Mouse (Mus musculus): ENCODE measurements around the gene Gabarap. TPM values are rescaled to one million over a fixed set of nuclear protein-coding genes. Genes with fewer than 3 reads are reported as not detected.

The Gabarap gene
- polyA plus RNA-seq, 1 experiment from 2014 or later: 332 TPM

DNA sequence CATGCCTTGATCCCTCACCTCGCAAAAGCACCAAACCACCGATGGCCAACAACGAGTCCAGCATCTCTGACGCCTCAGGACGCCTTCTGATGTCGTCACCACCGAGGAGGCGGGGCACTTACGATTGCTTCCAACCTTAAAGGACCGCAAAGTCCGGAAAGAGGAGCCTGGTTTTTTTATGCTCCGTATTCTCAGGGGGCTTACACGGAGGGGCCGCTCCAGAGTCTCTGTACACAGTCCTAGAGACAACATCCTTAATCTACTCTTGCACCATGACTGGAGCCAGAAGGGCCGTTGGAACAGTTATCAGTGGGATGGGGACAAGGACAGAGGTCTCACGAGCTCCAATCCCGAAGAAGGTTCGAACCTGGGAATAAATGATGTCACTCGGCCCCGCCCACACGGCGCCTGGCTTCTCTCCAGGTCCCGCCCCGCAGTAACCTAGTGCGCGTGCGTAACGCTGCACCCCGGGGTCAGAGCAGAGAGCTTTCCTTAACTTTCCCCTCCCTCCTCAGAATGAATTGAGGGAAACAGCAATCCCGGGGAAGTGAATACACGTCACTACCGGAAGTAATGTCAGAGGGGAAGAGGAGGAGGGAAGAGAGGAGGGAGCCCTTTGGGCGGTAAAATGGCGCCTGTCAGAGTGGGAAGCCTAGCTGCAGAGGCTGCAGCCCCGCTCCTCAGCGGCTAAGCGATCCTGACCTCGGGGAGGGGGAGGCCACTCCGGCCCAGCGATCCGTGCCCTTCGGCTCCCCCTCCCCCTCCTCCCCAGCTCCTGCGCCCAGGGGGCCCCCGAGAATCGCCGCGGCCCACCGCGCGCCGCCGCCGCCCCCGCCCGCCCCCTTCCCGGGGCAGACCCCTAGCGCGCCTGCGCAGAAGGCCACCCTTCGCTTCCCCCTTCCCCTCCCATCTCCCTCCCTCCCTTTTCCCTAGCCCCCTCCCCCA, 10.5 kb upstream of the Gabarap start:
- Histone ChIP-seq H3K4me1 (peaks cover 26% of the 10 kb centered on the region), H3K27ac (peak overlapping the region; percentile 98), H3K4me3 (peak overlapping the region; percentile 98), H3K27me3 (ENCODE audit: low read depth, poor library complexity, severe bottlenecking) (no peaks in the 10 kb centered on the region), H3K9me3 (replicated peaks) (no peaks in the 10 kb centered on the region), H3K36me3 (peaks cover 62% of the 10 kb centered on the region)
- WGBS: under 1% methylated on average over 51 of the region's 60 CpGs
- DNase-seq (ENCODE audit: low spot score): peak; percentile 99

DNA sequence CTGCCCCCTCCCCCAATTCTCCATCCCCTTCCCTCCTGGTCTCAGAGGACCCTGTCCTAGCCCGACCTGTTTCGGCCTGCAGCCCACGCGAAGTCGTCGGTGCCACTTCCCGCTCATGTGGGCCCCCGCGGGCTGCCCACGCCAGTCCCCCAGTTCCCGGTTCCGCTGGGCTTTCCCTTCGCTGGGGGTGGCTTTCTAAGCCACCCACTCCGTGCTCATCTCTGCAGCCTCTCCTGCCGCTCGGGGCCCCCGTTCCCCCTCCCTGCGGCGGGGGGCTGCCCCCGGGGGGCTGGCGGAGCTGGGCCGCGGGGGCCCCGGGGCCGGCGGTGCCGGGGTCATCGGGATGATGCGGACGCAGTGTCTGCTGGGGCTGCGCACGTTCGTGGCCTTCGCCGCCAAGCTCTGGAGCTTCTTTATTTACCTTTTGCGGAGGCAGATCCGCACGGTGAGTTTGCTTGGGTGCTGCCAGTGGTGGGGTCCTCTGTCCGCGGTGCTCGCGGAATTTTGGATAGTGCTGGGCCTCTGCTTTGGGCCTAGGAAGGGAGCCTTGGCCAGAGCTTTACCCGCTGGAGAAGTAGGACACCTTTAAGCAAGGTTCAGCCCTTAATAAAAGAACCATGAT, 9.7 kb upstream of the Gabarap start, which contains the start of gene Ctdnep1:
Gene Ctdnep1, plus strand, starts transcription at position 16 of the 622 bp plus-strand sequence.
- peaks cover 26% of the 10 kb centered on the region for H3K4me1 ChIP-seq
- peak within 1 kb of the TSS; percentile 98 for H3K27ac ChIP-seq
- DNase-seq (ENCODE audit: low spot score): no peak
- no peaks in the 10 kb centered on the region for H3K9me3 ChIP-seq (replicated peaks)
- peaks cover 61% of the 10 kb centered on the region for H3K36me3 ChIP-seq
- peak within 1 kb of the TSS; percentile 98 for H3K4me3 ChIP-seq
- no peaks in the 10 kb centered on the region for H3K27me3 ChIP-seq (ENCODE audit: low read depth, poor library complexity, severe bottlenecking)
- WGBS: under 1% methylated on average over 43 of the region's 43 CpGs

GRCm38 (mm10) chr11:69982225-69982624, 8.7 kb upstream of the Gabarap start, which contains the start of gene Elp5:
TSS of gene Elp5 (minus strand) at chr11:69982517.
- peak within 1 kb of the TSS; percentile 98 for H3K27ac ChIP-seq
- no peaks in the 10 kb centered on the region for H3K27me3 ChIP-seq (ENCODE audit: low read depth, poor library complexity, severe bottlenecking)
- H3K4me3 ChIP-seq: peak within 1 kb of the TSS; percentile 98
- no peaks in the 10 kb centered on the region for H3K9me3 ChIP-seq (replicated peaks)
- H3K36me3 ChIP-seq: peaks cover 61% of the 10 kb centered on the region
- H3K4me1 ChIP-seq: peaks cover 26% of the 10 kb centered on the region
- DNase-seq (ENCODE audit: low spot score): no peak
- WGBS: 65% methylated on average over 8 of the region's 8 CpGs

DNA sequence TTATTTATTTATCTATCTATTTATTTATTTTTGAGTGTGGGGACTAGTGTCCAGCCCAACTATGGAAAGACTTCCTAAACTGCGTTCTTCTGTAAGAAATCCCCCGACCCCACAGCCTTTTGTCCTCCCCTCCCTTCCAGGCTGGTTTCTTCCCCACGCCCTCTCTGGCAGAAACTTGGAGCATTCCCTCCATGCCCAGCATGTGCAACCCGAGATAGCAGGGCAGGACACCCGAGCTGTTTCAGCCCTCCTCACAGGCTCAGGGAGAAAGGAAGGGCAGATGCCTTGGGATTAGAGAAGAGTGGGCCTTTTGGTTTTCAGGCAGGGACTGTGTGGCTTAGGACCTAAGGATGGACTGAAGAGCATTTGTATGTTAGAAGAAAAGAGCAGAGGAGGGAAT, 8.1 kb upstream of the Gabarap start:
- Histone ChIP-seq H3K9me3 (replicated peaks) (no peaks in the 10 kb centered on the region), H3K36me3 (peaks cover 61% of the 10 kb centered on the region), H3K4me1 (peaks cover 26% of the 10 kb centered on the region), H3K27me3 (ENCODE audit: low read depth, poor library complexity, severe bottlenecking) (no peaks in the 10 kb centered on the region), H3K27ac (peak overlapping the region; percentile 50; the same call in 1 of the 2 replicates), H3K4me3 (peak overlapping the region; percentile 98)
- no peak for DNase-seq (ENCODE audit: low spot score)
- WGBS: 44% methylated on average over 5 of the region's 5 CpGs

DNA sequence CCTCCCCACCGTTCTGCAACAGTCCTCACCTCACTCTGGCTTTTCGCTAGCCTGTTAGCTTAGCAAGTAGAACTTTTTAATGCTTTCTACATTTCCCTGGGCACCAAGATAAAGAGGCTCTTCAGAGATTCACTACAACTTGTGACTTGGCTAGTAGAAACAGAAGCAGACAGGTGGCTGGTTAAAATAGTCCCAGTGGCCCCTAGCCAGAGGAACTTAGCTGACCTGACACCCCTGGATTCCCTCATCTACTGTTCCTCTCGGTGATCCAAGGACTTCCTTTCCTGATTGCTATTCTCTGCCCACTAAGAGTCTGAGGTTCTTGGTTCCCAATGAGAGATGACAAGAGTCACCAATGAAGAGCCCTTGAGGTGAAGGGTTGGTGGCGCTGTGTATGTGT, 7.6 kb upstream of the Gabarap start:
- Histone ChIP-seq H3K27me3 (ENCODE audit: low read depth, poor library complexity, severe bottlenecking) (no peaks in the 10 kb centered on the region), H3K36me3 (peaks cover 61% of the 10 kb centered on the region), H3K4me3 (peak overlapping the region; percentile 98), H3K4me1 (peaks cover 26% of the 10 kb centered on the region), H3K27ac (no peak overlapping the region), H3K9me3 (replicated peaks) (no peaks in the 10 kb centered on the region)
- 89% methylated on average over 4 of the region's 4 CpGs for WGBS
- DNase-seq (ENCODE audit: low spot score): no peak

DNA sequence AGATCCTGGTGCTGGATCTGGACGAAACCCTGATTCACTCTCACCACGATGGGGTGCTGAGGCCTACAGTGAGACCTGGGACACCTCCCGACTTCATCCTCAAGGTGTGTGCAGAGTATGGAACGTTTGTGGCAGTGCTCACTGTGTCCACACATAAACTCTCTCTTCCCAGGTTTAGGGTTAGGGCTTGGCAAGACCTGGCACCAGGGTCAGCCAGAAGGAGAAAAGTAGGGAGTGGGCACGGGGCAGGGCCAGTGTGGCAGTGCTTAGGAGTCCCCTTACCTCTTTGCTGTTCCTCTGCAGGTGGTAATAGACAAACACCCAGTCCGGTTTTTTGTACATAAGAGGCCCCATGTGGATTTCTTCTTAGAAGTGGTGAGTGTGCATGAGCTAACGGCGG, 6.5 kb upstream of the Gabarap start:
- Histone ChIP-seq H3K27ac (no peak overlapping the region), H3K27me3 (ENCODE audit: low read depth, poor library complexity, severe bottlenecking) (no peaks in the 10 kb centered on the region), H3K36me3 (peaks cover 65% of the 10 kb centered on the region), H3K9me3 (replicated peaks) (no peaks in the 10 kb centered on the region), H3K4me1 (peaks cover 22% of the 10 kb centered on the region), H3K4me3 (0 out of 2 replicates have a peak overlapping the region, but pooled peaks have one; percentile 6)
- WGBS: 90% methylated on average over 8 of the region's 8 CpGs
- no peak for DNase-seq (ENCODE audit: low spot score)

- no peak for DNase-seq (ENCODE audit: low spot score)
- Histone ChIP-seq H3K9me3 (replicated peaks) (no peaks in the 10 kb centered on the region), H3K27me3 (ENCODE audit: low read depth, poor library complexity, severe bottlenecking) (no peaks in the 10 kb centered on the region), H3K4me1 (peaks cover 19% of the 10 kb centered on the region), H3K4me3 (no peak overlapping the region), H3K36me3 (peaks cover 71% of the 10 kb centered on the region), H3K27ac (no peak overlapping the region)
- 86% methylated on average over 8 of the region's 8 CpGs for WGBS
Observed at GRCm38 (mm10) chr11:69989949-69990348, 994 bp upstream of the Gabarap start.

GRCm38 (mm10) chr11:69991711-69992110, 768 bp downstream of the Gabarap start:
- DNase-seq (ENCODE audit: low spot score): no peak
- Histone ChIP-seq H3K9me3 (replicated peaks) (no peaks in the 10 kb centered on the region), H3K4me3 (peak overlapping the region; percentile 69), H3K27me3 (ENCODE audit: low read depth, poor library complexity, severe bottlenecking) (no peaks in the 10 kb centered on the region), H3K36me3 (peaks cover 57% of the 10 kb centered on the region), H3K27ac (peak overlapping the region; percentile 89), H3K4me1 (peaks cover 22% of the 10 kb centered on the region)
- WGBS: under 1% methylated on average over 15 of the region's 15 CpGs

DNA sequence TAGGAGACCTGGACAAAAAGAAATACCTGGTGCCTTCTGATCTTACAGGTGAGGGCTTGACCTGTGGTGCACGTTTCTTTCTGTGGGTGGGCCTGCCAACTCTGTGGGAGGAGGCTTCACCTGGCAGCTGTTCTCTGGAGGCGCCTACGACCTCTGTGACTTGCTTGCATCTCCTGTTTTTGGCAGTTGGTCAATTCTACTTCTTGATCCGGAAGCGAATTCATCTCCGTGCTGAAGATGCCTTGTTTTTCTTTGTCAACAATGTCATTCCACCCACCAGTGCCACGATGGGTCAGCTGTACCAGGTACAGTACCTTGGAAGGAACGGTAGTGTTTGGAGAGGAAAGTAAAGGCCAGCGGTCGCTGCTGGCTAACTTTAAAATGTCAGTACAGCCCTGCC, 1.5 kb downstream of the Gabarap start:
- no peak for DNase-seq (ENCODE audit: low spot score)
- Histone ChIP-seq H3K4me1 (peaks cover 27% of the 10 kb centered on the region), H3K27ac (no peak overlapping the region), H3K27me3 (ENCODE audit: low read depth, poor library complexity, severe bottlenecking) (no peaks in the 10 kb centered on the region), H3K4me3 (peak overlapping the region; percentile 69), H3K9me3 (replicated peaks) (no peaks in the 10 kb centered on the region), H3K36me3 (peaks cover 50% of the 10 kb centered on the region)
- WGBS: 85% methylated on average over 10 of the region's 10 CpGs

DNA sequence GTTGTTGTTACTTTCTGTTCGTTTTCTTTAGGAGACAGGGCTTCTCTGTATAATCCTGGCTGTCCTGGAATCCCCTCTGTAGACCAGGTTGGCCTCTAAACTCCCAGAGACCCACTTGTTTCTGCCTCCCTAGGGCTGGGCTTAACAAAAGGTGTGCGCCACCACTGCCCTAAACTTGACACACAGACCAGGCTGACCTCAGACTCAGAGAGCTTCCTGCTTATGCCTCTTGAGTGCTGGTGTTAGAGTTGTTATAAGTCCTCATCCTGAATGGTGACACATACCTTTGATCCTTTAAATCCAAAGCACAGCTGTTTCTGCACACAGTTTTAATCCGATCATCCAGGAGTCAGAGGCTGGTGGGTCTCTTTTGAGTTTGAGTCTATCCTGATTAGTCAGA, 2.0 kb downstream of the Gabarap start:
- peaks cover 50% of the 10 kb centered on the region for H3K36me3 ChIP-seq
- H3K27ac ChIP-seq: no peak overlapping the region
- 87% methylated on average over 3 of the region's 3 CpGs for WGBS
- no peaks in the 10 kb centered on the region for H3K9me3 ChIP-seq (replicated peaks)
- 0 out of 2 replicates have a peak overlapping the region, but pooled peaks have one; percentile 69 for H3K4me3 ChIP-seq
- H3K4me1 ChIP-seq: peaks cover 32% of the 10 kb centered on the region
- DNase-seq (ENCODE audit: low spot score): no peak
- no peaks in the 10 kb centered on the region for H3K27me3 ChIP-seq (ENCODE audit: low read depth, poor library complexity, severe bottlenecking)

DNA sequence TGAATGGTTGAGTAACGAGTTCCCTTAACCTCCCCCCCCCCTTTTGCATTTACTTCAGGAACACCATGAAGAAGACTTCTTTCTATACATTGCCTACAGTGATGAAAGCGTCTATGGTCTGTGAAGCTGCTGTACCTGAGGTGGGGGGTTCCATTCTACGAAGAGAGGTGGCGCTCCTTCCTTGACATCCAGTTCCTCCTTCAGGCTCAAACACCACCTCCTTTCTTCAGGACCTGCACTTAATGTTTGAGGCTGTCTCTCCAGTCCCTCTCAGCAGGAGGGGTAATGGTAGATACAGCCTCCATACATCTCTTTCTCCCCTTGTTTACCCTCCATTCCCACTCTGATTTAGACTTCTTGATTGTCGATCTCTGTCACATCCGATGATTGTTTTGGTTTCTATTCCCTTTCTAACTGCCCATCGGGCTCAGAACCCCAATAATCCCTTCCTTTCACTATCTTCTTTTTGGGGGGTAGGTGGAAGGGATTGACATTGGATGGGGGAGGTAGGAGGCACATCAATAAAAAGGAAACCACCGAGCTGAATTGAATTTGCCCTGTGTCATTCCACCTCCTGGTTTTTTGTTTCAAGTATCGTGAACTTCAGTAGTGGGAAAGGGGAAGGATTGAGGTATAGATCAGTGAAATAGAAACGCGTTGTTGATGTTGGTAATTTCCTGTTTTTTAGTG, 3.6 kb downstream of the Gabarap start:
- Histone ChIP-seq H3K4me3 (peak overlapping the region; percentile 98), H3K4me1 (peaks cover 42% of the 10 kb centered on the region), H3K36me3 (peaks cover 50% of the 10 kb centered on the region), H3K27ac (no peak overlapping the region), H3K9me3 (replicated peaks) (no peaks in the 10 kb centered on the region), H3K27me3 (ENCODE audit: low read depth, poor library complexity, severe bottlenecking) (no peaks in the 10 kb centered on the region)
- WGBS: 87% methylated on average over 11 of the region's 11 CpGs
- DNase-seq (ENCODE audit: low spot score): no peak

- peak; percentile 97 for DNase-seq (ENCODE audit: low spot score)
- no peaks in the 10 kb centered on the region for H3K27me3 ChIP-seq (ENCODE audit: low read depth, poor library complexity, severe bottlenecking)
- 2% methylated on average over 36 of the region's 36 CpGs for WGBS
- peak within 1 kb of the TSS; percentile 98 for H3K27ac ChIP-seq
- peak within 1 kb of the TSS; percentile 98 for H3K4me3 ChIP-seq
- peaks cover 49% of the 10 kb centered on the region for H3K36me3 ChIP-seq
- peaks cover 35% of the 10 kb centered on the region for H3K4me1 ChIP-seq
- H3K9me3 ChIP-seq (replicated peaks): no peaks in the 10 kb centered on the region
Observed at GRCm38 (mm10) chr11:69995391-69995960, 4.5 kb downstream of the Gabarap start, which contains the start of gene Phf23. TSS of gene Phf23 (plus strand) at chr11:69995777.

Measured in limb, embryonic 10.5 days (tissue).